Mouse (Mus musculus) limb, embryonic 14.5 days (tissue): ENCODE data around the gene Tmem39b. TPM values are rescaled to one million over a fixed set of nuclear protein-coding genes. Genes with fewer than 3 reads are reported as not detected.

Experiments
- ATAC-seq: fragments of 200-750 bp; cut with Nextera tagmentation; 2 replicates; pipeline ENCODE4 v1.8.0; 2017; ENCODE audit warnings: low read depth, moderate number of reproducible peaks, moderate TSS enrichment; ENCODE audit not compliant: low FRiP score
- DNase-seq: peaks from one replicate; pipeline ENCODE4 v3.0.0-alpha.2; 2015; ENCODE audit warnings: low spot score
- H3K27ac ChIP-seq: fragments of 300-500 bp; sonication (generic); replicated peaks from 2 replicates; pipeline ENCODE4 v1.5.1; 2014; ENCODE audit warnings: low read depth, mild to moderate bottlenecking, low read length, moderate library complexity, mixed read lengths
- H3K27me3 ChIP-seq: fragments of 300-500 bp; sonication (generic); 2 replicates; pipeline ENCODE4 v1.6.1; 2014; ENCODE audit warnings: low read length, mixed read lengths; ENCODE audit not compliant: control insufficient read depth, insufficient read depth
- H3K36me3 ChIP-seq: fragments of 300-500 bp; sonication (generic); 2 replicates; pipeline ENCODE4 v1.6.1; 2014; ENCODE audit warnings: mild to moderate bottlenecking, low read length, moderate library complexity, mixed read lengths; ENCODE audit not compliant: control insufficient read depth, insufficient read depth
- H3K4me1 ChIP-seq: fragments of 300-500 bp; sonication (generic); 2 replicates; pipeline ENCODE4 v1.6.1; 2014; ENCODE audit warnings: antibody characterized with exemption, low read length, mixed read lengths; ENCODE audit not compliant: control insufficient read depth, insufficient read depth
- H3K4me2 ChIP-seq: fragments of 300-500 bp; sonication (generic); replicated peaks from 2 replicates; pipeline ENCODE4 v1.6.1; 2014; ENCODE audit warnings: low read depth, mild to moderate bottlenecking, low read length, moderate library complexity; ENCODE audit not compliant: severe bottlenecking
- H3K4me3 ChIP-seq: fragments of 300-500 bp; sonication (generic); replicated peaks from 2 replicates; pipeline ENCODE4 v1.5.1; 2014; ENCODE audit warnings: low read length
- H3K9ac ChIP-seq: fragments of 300-500 bp; sonication (generic); 2 replicates; pipeline ENCODE4 v1.6.1; 2014; ENCODE audit warnings: mild to moderate bottlenecking, low read depth, low read length, moderate library complexity; ENCODE audit not compliant: severe bottlenecking
- H3K9me3 ChIP-seq: fragments of 300-500 bp; sonication (generic); 2 replicates; pipeline ENCODE4 v1.6.1; 2016; ENCODE audit warnings: low read length; ENCODE audit not compliant: control insufficient read depth
- POLR2A ChIP-seq: fragments of 200-500 bp; IDR thresholded peaks from 2 replicates; pipeline ENCODE4 v1.8.0; 2012; ENCODE audit warnings: inconsistent platforms, mild to moderate bottlenecking, moderate library complexity, borderline replicate concordance; ENCODE audit not compliant: insufficient read depth, insufficient read length; ENCODE audit errors: extremely low read depth
- WGBS: fragments of 180-500 bp; shearing (Covaris S2); extraction: QIAGEN DNeasy Blood & Tissue Kit; methylation state at CpG from one replicate; pipeline ENCODE4 v1.1.7; 2014; 5-methylcytosine and 5-hydroxymethylcytosine counted together
- polyA plus RNA-seq, 2 experiments: library from polyadenylated mRNA; depleted of rRNA in 1 of 2; stranded (reverse) in 1 of 2; unstranded in 1 of 2; fragments of >200 nt; fragmentation: Nextera tagmentation in 1 of 2; extraction: Ambion mirVana in 1 of 2; gene quantifications; 2 replicates each; pipeline versions ENCODE4 v1.2.1 to v1.2.3; 2012 to 2014

Gene Tmem39b
- polyA plus RNA-seq, 2 experiments = 24.1 to 49.1 TPM

GRCm38 (mm10) chr4:129640638-129641467, 55.8 kb downstream of the Tmem39b start, which contains the start of gene Txlna:
TSS of gene Txlna (minus strand) at chr4:129641065.
- Histone ChIP-seq H3K9me3 (no peaks in the 10 kb centered on the region), H3K4me1 (peaks cover 20% of the 10 kb centered on the region), H3K4me2 (peak within 1 kb of the TSS; percentile 73), H3K9ac (peak within 1 kb of the TSS; percentile 70), H3K27me3 (no peaks in the 10 kb centered on the region), H3K36me3 (peaks cover 47% of the 10 kb centered on the region), H3K4me3 (peak within 1 kb of the TSS; percentile 55), H3K27ac (peak within 1 kb of the TSS; percentile 88)
- TF ChIP-seq POLR2A = peak; percentile 78; the same call in 1 of the 2 replicates
- WGBS = under 1% methylated on average over 50 of the region's 60 CpGs
- ATAC-seq = peak; percentile 94
- DNase-seq = peak; percentile 98

DNA sequence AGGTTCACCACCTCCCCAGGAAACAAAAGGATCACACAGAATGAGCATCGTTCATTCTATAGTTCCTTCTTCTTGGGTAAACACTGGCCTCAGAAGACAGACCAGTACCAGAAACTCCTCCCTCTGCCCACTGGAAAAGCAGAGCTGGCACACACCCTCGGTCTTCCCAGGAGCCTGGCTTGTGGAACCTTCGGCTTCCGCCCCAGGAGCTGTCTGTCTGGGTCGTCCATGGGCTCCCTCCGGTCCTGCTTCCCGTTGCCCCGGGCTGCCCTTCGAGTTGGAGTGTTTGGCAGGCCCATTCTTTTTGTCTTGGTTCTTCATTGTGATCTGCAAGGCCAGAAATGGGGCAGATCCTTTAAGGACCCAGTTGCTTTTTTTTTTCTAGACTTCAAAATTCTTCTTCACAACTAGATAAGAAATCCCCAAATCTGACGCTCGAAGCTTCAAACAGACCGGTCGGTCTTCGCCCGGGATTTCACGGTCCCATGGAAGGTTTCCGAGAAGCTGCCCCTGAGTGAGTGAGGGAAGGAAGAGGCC, 56.5 kb downstream of the Tmem39b start:
- no peaks in the 10 kb centered on the region for H3K9me3 ChIP-seq
- DNase-seq (no peak), ATAC-seq (no peak)
- no peaks in the 10 kb centered on the region for H3K27me3 ChIP-seq
- peaks cover 20% of the 10 kb centered on the region for H3K4me1 ChIP-seq
- peak overlapping the region; percentile 73 for H3K4me2 ChIP-seq
- peaks cover 48% of the 10 kb centered on the region for H3K36me3 ChIP-seq
- peak overlapping the region; percentile 55 for H3K4me3 ChIP-seq
- TF ChIP-seq POLR2A = 0 out of 2 replicates have a peak, but pooled peaks have one; percentile 40
- WGBS = 5% methylated on average over 17 of the region's 17 CpGs
- peak overlapping the region; percentile 70 for H3K9ac ChIP-seq
- peak overlapping the region; percentile 88 for H3K27ac ChIP-seq

DNA sequence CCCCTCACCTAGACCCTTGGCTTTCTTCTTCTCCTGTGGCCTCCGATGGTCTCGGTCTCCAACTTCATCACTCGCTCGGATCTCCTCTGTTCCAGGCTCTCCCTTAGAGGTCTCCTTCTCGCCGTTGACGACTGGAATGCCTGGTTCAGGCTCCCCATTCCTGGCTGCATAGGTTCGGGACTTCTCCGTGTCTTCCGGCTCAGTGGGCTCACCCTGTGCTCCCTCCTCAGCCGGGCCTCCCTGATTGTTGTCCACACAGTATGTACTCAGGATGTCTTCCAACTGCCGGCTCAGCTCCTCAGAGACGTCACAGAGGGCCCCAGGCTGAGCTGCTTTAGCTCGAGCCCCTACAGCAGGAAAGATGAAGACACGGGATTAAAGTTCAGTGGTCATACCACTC, 57.4 kb downstream of the Tmem39b start:
- Histone ChIP-seq H3K36me3 (peaks cover 52% of the 10 kb centered on the region), H3K4me3 (peak overlapping the region; percentile 55), H3K9me3 (no peaks in the 10 kb centered on the region), H3K27ac (no peak overlapping the region), H3K4me1 (peaks cover 20% of the 10 kb centered on the region), H3K4me2 (peak overlapping the region; percentile 73), H3K27me3 (no peaks in the 10 kb centered on the region), H3K9ac (peak overlapping the region; percentile 70)
- WGBS = 87% methylated on average over 15 of the region's 15 CpGs
- ATAC-seq = no peak
- DNase-seq = no peak
- TF ChIP-seq POLR2A = no peak

DNA sequence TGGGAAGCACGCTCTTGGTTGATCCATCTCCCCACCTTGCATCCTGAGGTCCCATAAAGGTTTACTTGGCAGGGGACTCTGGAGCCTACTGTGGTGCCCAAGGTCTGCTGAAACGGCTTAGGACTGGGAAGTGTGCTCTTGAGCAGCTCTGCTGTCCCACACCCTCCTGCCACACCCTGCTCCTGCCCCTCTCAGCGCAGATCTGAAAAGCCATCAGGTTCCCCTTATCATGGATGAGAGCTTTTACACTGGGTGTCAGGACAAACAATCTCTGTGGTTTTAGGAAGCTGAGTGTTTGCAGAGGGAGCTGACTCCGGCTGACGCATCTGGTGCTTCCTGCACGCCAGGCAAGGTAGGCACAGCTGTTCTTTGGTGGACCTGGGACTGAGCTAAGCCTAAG, 62.8 kb downstream of the Tmem39b start:
- Histone ChIP-seq H3K27ac (no peak overlapping the region), H3K4me3 (no peak overlapping the region), H3K36me3 (peaks cover 97% of the 10 kb centered on the region), H3K9me3 (no peaks in the 10 kb centered on the region), H3K27me3 (no peaks in the 10 kb centered on the region), H3K4me1 (peaks cover 4% of the 10 kb centered on the region), H3K4me2 (no peak overlapping the region), H3K9ac (no peak overlapping the region)
- TF ChIP-seq POLR2A = no peak
- ATAC-seq (no peak), DNase-seq (no peak)
- 94% methylated on average over 6 of the region's 6 CpGs for WGBS

GRCm38 (mm10) chr4:129631867-129632266, 64.8 kb downstream of the Tmem39b start:
- Histone ChIP-seq H3K36me3 (peaks cover 100% of the 10 kb centered on the region), H3K4me1 (no peaks in the 10 kb centered on the region), H3K4me3 (no peak overlapping the region), H3K9ac (no peak overlapping the region), H3K27me3 (no peaks in the 10 kb centered on the region), H3K27ac (no peak overlapping the region), H3K9me3 (no peaks in the 10 kb centered on the region), H3K4me2 (no peak overlapping the region)
- 85% methylated on average over 12 of the region's 12 CpGs for WGBS
- no peak for ATAC-seq
- TF ChIP-seq POLR2A = no peak
- DNase-seq = no peak
